Mouse (Mus musculus): ENCODE data around the gene Il17rd. TPM values are rescaled to one million over a fixed set of nuclear protein-coding genes. Genes with fewer than 3 reads are reported as not detected.

The Il17rd gene
- 1 to 10 TPM; 2.1 to 2.4 TPM for total RNA-seq (2021)
- long read RNA-seq, experiment 1, result 0 reads
- long read RNA-seq, experiment 2, partial matches to known transcripts, result 0 of 2 reads
- long read RNA-seq, experiment 2, other reads (novel, unspliced or antisense), result 2 of 2 reads

- DNase-seq, result peak; percentile 93
Measured at GRCm38 (mm10) chr14:27038783-27039182, at the start of gene Il17rd. Gene Il17rd (plus strand): TSS chr14:27038941.

- DNase-seq, result no peak
Measured at GRCm38 (mm10) chr14:26991622-26992021, 47.1 kb upstream of the Il17rd start.

GRCm38 (mm10) chr14:26993427-26993826 lies 45.3 kb upstream of the Il17rd start:
- no peak for DNase-seq

DNA sequence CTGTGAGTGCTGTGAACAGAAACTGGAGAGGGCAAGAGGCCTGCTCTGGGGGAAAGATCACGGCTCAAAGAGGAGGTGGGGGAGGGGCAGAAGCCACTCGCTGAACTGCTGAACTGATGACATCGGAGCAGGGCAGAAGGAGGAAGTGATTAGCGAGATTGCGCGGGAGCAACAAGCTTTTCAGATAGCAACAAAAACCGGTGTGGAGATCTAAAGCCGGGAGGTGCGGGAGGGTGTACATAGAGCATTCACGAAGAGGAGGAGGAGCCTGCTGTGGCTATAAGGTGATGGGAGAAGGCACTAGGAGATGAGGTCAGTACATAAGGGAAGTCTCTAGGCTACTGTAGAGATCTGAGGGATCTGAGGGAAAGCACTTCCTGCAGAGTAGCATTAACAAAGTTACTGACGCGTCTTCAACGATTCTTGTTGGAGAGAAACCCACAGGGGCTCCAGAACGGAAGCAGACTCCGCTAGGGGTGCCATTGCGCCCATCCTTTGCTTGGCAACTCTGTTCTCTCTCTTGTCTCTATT lies 44.5 kb upstream of the Il17rd start, which contains the start of gene Hesx1:
Hesx1 (plus strand) TSS at position 206 of the 531 bp plus-strand sequence.
- DNase-seq, result peak; percentile 43

DNA sequence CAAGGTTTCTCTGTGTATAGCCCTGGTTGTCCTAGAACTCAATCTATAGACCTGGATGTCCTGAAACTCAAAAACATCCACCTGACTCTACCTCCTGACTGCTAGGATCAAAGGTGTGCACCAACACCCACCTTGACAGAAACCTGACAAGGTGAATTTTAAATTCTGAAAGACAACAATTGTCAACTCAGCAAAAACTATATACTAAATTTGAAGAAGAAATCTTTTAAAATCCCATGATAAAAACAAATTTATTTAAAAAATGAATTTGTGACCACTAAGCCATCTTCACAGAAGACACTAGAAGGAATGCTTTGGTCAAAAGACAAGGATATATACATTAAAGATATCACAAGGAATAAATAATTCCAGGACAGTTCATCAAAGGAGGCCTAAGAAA lies 42.5 kb upstream of the Il17rd start:
- DNase-seq, result no peak

- no peak for DNase-seq
Measured at GRCm38 (mm10) chr14:27000386-27000785, 38.4 kb upstream of the Il17rd start.

- no peak for DNase-seq
Measured at GRCm38 (mm10) chr14:27004906-27005305, 33.8 kb upstream of the Il17rd start.

GRCm38 (mm10) chr14:27005937-27006336 lies 32.8 kb upstream of the Il17rd start:
- no peak for DNase-seq

- no peak for DNase-seq
Measured at GRCm38 (mm10) chr14:27011561-27011960, 27.2 kb upstream of the Il17rd start.

- no peak for DNase-seq
Measured at GRCm38 (mm10) chr14:27013658-27014057, 25.1 kb upstream of the Il17rd start.

DNA sequence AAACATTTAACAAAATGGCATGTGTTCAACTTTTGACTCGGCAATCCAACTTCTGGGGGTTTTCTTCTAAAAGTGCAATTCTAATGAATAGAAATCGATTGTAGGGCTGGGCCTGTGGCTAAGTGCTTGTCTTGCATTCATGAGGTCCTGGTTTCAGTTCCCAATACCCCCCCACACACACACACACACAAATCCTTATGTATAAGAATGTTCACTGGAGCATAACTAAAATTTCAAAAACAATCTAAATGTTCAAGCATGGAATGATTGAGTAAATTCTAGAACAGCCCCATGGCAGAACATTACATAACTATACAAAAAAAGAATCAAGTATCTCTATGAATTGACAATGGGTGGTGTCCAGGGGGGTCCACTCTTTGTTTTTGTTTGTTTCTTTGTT lies 20.8 kb upstream of the Il17rd start:
- DNase-seq, result no peak

- no peak for DNase-seq
Measured at GRCm38 (mm10) chr14:27019850-27020249, 18.9 kb upstream of the Il17rd start.

DNA sequence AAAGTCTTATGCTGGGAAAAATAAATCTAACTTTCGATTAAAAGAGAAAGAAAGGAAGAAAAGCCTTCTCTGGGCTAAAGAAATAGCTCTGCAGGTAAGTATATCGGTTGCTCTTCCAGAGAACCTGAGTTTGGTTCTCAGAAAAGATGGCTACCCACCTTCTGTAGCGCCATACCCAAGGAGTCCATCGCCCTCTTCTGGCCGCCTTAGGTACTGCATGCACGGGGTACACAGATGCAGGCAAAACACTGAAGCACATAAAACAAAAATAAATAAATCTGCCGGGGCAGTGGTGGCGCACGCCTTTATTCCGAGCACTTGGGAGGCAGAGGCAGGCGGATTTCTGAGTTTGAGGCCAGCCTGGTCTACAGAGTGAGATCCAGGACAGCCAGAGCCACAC lies 15.9 kb upstream of the Il17rd start:
- no peak for DNase-seq

GRCm38 (mm10) chr14:27024664-27025063 lies 14.1 kb upstream of the Il17rd start:
- DNase-seq, result no peak

GRCm38 (mm10) chr14:27029771-27030173 lies 9.0 kb upstream of the Il17rd start:
- no peak for DNase-seq

DNA sequence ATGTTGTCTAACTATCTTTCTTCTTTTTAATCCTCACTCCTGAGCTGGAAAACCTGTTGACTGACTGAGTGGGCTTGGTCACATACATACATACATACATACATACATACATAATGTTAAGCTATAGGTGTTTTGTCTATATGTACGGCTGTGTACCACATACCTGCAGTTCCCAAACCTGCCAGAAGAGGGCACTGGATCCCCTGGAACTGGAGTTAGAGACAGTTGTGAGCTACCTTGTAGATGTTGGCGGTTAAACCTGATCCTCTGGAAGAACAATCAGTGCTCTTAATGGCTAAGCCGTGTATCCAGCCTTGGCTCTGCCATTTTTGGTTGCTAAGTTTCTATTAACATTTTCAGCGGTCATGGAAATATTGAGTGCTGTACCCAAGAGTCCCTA lies 7.6 kb upstream of the Il17rd start:
- peak; percentile 36 for DNase-seq

DNA sequence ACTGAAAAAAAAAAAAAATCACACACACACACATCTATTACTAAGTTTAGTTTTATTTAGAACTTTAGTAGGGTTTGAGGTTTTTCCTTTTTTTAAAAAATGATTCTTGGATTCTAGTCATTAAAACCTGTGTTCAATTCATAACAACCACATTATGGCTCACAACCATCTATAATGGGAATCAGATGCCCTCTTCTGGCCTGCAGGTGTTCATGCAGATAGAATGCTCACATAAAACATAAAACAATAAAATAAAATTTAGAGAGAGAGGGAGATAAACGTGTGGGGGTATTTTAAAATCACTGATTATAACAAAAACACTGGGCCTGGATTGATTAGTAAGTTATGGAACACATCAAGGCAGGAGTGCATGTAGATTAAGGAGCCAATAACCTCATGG lies 1.2 kb upstream of the Il17rd start:
- no peak for DNase-seq

DNA sequence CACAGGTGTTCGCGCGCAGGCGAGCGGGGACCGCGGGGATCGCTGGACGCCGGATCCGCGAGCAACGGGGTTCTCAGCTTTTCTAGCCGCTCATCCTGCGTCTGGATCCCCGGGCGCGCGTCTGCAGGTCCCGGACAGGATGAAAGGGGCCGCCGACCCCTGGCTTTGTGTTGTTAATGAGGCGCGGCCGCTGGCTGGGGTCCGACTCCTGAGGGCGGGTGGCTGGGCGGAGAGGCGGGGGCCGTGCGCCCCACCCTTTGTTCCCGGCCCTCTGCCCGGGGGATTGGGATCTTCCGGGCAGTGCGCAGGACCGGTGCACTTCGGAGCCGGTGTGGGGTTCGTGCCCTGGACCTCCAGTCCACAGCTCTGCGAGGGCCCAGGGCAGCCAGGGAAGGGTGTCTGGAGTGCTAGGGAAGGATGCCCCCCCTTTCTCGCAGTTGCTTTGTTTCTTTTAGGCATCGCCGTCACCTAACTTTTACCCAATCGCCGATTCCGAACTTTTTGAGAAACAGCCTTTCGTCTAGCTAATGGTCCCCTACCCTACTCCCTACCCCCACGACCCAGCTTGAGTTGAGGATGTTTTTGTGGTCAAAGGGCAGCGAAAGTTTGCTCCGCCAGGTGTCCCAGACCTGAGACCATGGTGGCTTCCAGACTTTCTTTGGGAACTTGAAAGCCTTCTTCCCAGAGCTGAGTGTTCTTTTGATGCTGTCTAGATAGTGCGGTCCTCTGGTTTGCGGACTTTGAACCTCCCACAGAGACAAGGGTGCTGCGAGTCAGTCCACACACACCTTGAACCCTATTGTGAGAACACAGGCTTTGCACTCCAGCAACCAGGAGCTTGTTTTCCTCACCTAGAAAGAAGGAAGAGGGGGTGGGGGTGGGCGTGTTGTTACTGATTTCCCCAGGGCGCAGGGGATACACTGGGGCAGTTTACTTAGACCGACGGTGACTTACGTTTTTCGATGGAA lies 824 bp downstream of the Il17rd start:
- DNase-seq, result peak; percentile 61

DNA sequence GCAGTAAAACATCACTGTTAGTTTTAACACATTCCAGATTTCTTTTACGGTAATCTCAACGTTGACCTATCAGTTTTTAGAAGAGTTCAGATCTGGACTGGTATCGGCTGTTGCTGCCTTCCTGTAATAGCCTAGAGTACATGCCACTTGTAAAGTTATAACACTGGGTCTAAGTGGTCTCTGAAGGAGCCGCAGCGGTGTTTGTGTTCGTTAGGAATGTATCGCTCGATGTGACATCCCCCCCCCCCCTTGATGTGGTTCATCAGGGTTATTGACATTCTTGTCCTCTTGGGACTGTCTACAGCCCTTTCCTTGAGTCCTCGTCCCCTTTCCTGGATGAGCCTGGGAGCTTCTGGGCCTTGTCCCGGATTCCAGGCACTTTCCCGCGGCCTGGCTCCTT lies 1.7 kb downstream of the Il17rd start:
- DNase-seq, result no peak

- DNase-seq, result no peak
Measured at GRCm38 (mm10) chr14:27042280-27042983, 3.7 kb downstream of the Il17rd start.

DNA sequence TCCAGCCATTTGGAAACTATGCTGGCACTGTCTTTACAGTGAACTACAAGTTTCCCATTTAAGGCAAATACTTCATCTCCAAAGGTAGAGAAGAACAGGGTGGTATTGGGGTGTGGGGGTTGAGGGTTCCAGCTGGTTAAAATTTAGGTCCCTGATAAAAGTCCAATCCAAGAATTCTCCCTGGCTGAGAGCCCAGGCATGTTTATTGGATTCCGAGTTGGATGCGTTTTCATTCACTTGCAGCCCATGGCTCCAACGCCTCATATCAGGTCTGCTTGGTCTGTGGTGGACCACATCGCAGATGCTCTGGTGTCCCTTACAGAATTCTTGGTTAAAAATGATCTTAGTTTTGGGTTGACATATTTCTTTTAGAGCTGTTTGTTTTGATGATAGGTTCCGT lies 4.7 kb downstream of the Il17rd start:
- DNase-seq, result no peak

DNA sequence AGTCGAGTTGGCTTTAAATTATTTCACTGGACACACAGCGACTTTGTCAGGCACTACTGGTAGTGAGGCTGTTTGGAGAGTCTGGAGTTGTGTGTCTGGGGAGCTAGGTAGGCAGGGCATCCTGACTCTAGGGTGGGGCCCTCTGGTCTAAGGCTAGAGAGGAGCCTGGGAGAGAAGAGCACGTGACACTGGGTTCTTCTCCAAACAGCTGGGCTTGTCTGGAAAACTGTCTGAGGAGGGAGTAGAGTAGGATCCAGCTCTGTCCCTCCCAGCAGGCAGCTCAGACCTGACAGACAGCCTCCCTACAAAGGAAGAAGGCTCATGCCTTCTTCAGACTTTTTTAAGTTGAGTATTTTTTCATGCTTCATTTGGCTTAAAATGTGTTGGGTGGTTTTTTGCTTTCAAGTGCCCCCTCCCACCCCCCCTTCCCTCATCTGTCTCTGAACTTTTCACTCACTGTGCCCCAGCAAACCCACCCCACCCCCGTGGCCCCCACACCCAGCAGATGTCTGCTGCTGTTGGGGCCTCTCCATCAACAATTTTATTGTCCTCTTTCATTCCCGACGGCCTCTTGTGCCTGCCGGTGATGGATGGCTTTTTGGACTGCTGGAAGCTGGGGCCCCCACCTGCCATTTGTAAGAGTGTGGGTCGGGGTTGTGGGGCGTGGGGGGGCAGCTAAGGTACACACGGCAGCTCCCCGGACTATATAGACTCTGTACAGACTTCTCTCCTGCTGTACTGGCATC lies 5.7 kb downstream of the Il17rd start:
- peak; percentile 59 for DNase-seq

All from gastrocnemius, postnatal 25 days (tissue).